Mouse (Mus musculus): ENCODE measurements at regions not wholly inside any gene's neighbourhood (a gene's known extent, or its start where the extent isn't known, plus 50 kb on each side); places are given as distances from the start of the nearest gene placed in this dataset.
A peak's percentile ranks its signal among the peaks of the same experiment; 100 is the strongest.

- DNase-seq (ENCODE audit: low read depth, low spot score) = peak; percentile 2
Measured at GRCm38 (mm10) chr14:80901346-80901745, 917.5 kb downstream of the Olfm4 start.

GRCm38 (mm10) chr14:80901759-80902163, 917.9 kb downstream of the Olfm4 start:
- no peak for DNase-seq (ENCODE audit: low read depth, low spot score)

- DNase-seq (ENCODE audit: low read depth, low spot score) = no peak
Measured at GRCm38 (mm10) chr14:80916031-80916430, 932.1 kb downstream of the Olfm4 start.

- no peak for DNase-seq (ENCODE audit: low read depth, low spot score)
Measured at GRCm38 (mm10) chr14:80923732-80924131, 939.9 kb downstream of the Olfm4 start.

GRCm38 (mm10) chr14:80959966-80960365, 976.1 kb downstream of the Olfm4 start:
- no peak for DNase-seq (ENCODE audit: low read depth, low spot score)

GRCm38 (mm10) chr14:80975795-80976194, 991.9 kb downstream of the Olfm4 start:
- DNase-seq (ENCODE audit: low read depth, low spot score) = peak; percentile 34

GRCm38 (mm10) chr14:80976662-80977061, 992.8 kb downstream of the Olfm4 start:
- DNase-seq (ENCODE audit: low read depth, low spot score) = no peak

- peak; percentile 19 for DNase-seq (ENCODE audit: low read depth, low spot score)
Measured at GRCm38 (mm10) chr14:80979475-80979874, 995.6 kb downstream of the Olfm4 start.

- no peak for DNase-seq (ENCODE audit: low read depth, low spot score)
Measured at GRCm38 (mm10) chr14:80990192-80990591, 1006.3 kb downstream of the Olfm4 start.

- no peak for DNase-seq (ENCODE audit: low read depth, low spot score)
Measured at GRCm38 (mm10) chr14:80990679-80991286, 1006.9 kb downstream of the Olfm4 start.

- DNase-seq (ENCODE audit: low read depth, low spot score) = no peak
Measured at GRCm38 (mm10) chr14:80999030-80999429, 1015.1 kb downstream of the Olfm4 start.

- DNase-seq (ENCODE audit: low read depth, low spot score) = peak; percentile 13
Measured at GRCm38 (mm10) chr14:81013208-81013607, 1029.3 kb downstream of the Olfm4 start.

GRCm38 (mm10) chr14:81031475-81031874, 1047.6 kb downstream of the Olfm4 start:
- DNase-seq (ENCODE audit: low read depth, low spot score) = no peak

- DNase-seq (ENCODE audit: low read depth, low spot score) = no peak
Measured at GRCm38 (mm10) chr14:81037635-81038034, 1053.8 kb downstream of the Olfm4 start.

- no peak for DNase-seq (ENCODE audit: low read depth, low spot score)
Measured at GRCm38 (mm10) chr14:81038045-81038444, 1054.2 kb downstream of the Olfm4 start.
